Mouse (Mus musculus) spleen, adult 12 weeks (tissue): ENCODE measurements around the gene Ankrd11.

ENCODE experiments used
- DNase-seq: peaks from one replicate; pipeline ENCODE4 v3.0.0; 2022; ENCODE audit warnings: low spot score

Ankrd11 gene

DNA sequence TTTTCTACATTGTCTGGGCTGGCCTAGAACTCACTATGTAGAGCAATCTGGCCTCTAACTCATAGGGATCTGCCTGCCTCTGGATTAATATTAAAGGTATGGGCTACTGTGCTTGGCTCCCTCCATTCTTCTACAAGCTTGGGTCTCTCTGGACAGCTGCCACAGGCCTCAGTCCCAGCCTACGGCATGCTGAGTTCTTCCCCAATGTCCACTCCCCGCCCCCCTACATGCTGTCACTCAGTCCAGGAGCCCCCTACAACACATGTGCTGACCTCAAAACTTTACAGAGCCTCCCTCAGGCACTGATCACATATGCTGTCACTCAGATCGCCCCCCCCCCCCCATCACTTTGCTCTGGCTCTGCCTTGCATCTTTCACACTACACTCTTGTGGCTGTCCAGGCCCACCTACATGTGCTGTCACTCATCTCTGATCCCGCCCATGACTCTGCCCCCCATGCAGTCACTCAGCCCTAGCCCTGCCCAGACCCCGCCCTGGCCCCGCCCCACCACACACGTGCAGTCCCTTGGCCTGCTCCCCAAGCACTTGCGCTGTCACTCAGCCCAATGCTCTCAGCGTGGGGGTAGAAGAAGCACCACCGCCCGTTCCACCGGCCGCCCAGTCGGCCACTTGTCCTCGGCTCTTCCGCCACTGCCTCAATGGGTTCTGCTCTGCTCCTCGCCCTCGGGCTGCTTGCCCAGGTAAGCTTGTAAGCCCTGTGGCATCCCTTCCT is 194.1 kb downstream of the Ankrd11 start, which contains the start of gene Cdh15:
Cdh15 (plus strand) TSS at position 138 of the 733 bp plus-strand sequence.
- DNase-seq: no peak

- no peak for DNase-seq
These were observed 196.4 kb downstream of the Ankrd11 start for GRCm38 (mm10) chr8:122845662-122846061.

- no peak for DNase-seq
These were observed 197.9 kb downstream of the Ankrd11 start for GRCm38 (mm10) chr8:122844161-122844560.

DNA sequence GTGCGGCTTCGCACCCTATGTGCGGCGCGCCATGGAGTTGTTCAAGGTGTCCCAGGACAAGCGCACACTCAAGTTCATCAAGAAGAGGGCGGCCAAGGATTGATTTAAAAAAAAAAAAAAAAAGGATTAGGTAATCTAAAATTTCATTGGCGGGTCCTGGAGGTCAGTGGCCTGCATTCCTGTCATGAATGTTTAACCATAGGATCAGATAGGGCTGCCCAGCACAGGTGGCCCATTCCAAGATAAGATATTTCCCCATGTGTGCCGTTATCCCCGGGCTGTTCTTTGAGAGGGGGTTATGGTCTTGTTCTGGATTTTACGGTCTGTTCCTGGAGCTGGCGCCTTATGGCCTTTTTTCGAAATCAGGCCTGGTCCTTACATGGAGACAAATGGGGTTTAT is 205.4 kb downstream of the Ankrd11 start:
- DNase-seq: no peak

- DNase-seq: no peak
These were observed 205.9 kb downstream of the Ankrd11 start for GRCm38 (mm10) chr8:122836199-122836598.

DNA sequence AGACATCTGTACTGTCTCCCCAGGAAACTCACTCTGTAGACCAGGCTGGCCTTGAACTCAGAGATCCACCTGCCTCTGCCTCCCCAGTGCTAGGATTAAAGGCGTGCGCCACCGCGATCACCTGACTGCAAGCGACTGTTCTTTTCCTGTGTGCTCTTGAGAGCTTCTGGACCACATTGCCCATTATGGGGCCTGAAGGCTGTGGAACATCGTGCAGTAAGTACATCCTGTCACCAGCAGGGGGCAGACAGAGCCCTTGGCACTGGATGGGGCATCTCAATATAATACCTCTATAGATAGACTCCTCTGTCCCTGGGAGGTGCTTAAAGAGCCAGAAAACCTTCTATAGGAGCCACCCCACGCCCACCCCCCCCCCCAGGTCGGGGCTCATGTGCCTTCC is 207.1 kb downstream of the Ankrd11 start:
- DNase-seq: peak; percentile 64

- DNase-seq: no peak
These were observed 207.7 kb downstream of the Ankrd11 start for GRCm38 (mm10) chr8:122834416-122834815.
